Mouse (Mus musculus) intestine, postnatal 0 days (tissue): Measurements from ENCODE around the gene Pald1. TPM values are rescaled to one million over a fixed set of nuclear protein-coding genes. Genes with fewer than 3 reads are reported as not detected.

Experiments used
- ATAC-seq: fragments of 200-750 bp; cut with Nextera tagmentation; 2 replicates; pipeline ENCODE4 v1.8.0; 2017; ENCODE audit warnings: mild to moderate bottlenecking, moderate TSS enrichment, moderate library complexity
- H3K27ac ChIP-seq: fragments of 300-500 bp; sonication (generic); 2 replicates; pipeline ENCODE4 v1.5.1; 2014; ENCODE audit warnings: mild to moderate bottlenecking, low read depth, low read length, moderate library complexity
- H3K27me3 ChIP-seq: fragments of 300-500 bp; sonication (generic); replicated peaks from 2 replicates; pipeline ENCODE4 v1.6.1; 2014; ENCODE audit warnings: low read length, mixed read lengths; ENCODE audit not compliant: control insufficient read depth, insufficient read depth
- H3K36me3 ChIP-seq: fragments of 300-500 bp; sonication (generic); 2 replicates; pipeline ENCODE4 v1.6.1; 2014; ENCODE audit warnings: mild to moderate bottlenecking, moderate library complexity; ENCODE audit not compliant: control insufficient read depth, insufficient read depth
- H3K4me1 ChIP-seq: fragments of 300-500 bp; sonication (generic); replicated peaks from 2 replicates; pipeline ENCODE4 v1.6.1; 2014; ENCODE audit warnings: antibody characterized with exemption, low read length, mixed read lengths; ENCODE audit not compliant: control insufficient read depth, insufficient read depth
- H3K4me2 ChIP-seq: fragments of 300-500 bp; sonication (generic); replicated peaks from 2 replicates; pipeline ENCODE4 v1.6.1; 2014; ENCODE audit warnings: low read depth, mild to moderate bottlenecking, moderate library complexity
- H3K4me3 ChIP-seq: fragments of 300-500 bp; sonication (generic); 2 replicates; pipeline ENCODE4 v1.5.1; 2014; ENCODE audit warnings: low read depth, low read length
- H3K9ac ChIP-seq: fragments of 300-500 bp; sonication (generic); 2 replicates; pipeline ENCODE4 v1.6.1; 2014; ENCODE audit warnings: mild to moderate bottlenecking, low read depth, low read length
- H3K9me3 ChIP-seq: fragments of 300-500 bp; sonication (generic); 2 replicates; pipeline ENCODE4 v1.6.1; 2016; ENCODE audit warnings: mixed run types; ENCODE audit not compliant: control insufficient read depth
- CTCF ChIP-seq: sonication (generic); IDR thresholded peaks from 2 replicates; pipeline ENCODE4 v1.5.1; 2016; ENCODE audit warnings: low read depth, mild to moderate bottlenecking, control low read depth, antibody characterized with exemption, moderate library complexity
- WGBS: fragments of 180-500 bp; shearing (Covaris S2); extraction: QIAGEN DNeasy Blood & Tissue Kit; methylation state at CpG from one replicate; pipeline ENCODE4 v1.1.7; 2014; 5-methylcytosine and 5-hydroxymethylcytosine counted together
- polyA plus RNA-seq: library from polyadenylated mRNA; unstranded; fragments of >200 nt; fragmentation: Nextera tagmentation; extraction: Ambion mirVana; gene quantifications from 2 replicates; pipeline ENCODE4 v1.2.1, GENCODE M21; 2015

Pald1 gene
- polyA plus RNA-seq, 1 experiment from 2014 or later = 4.1 TPM

DNA sequence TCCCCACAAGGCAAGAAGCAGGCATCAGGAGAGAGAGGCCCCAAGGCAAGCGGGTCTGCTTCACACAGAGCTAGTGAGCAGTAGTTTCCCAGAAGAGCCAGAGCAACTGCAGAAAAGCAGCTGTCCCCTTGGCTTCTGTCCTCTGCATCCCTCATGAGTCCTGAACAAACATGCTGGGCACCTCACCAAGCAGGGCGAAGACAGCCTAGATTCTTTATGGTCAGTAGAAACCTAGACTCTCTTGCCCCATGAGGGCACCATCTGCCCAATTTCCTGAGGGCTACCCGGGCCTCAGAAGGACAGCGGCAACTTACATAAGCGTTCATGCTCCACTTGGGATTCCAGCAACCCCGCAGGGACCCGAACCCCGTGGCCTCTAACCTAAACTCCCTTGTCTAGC, 20.3 kb downstream of the Pald1 start:
- H3K27ac ChIP-seq = no peak overlapping the region
- 68% methylated on average over 8 of the region's 8 CpGs for WGBS
- H3K4me1 ChIP-seq = no peaks in the 10 kb centered on the region
- no peaks in the 10 kb centered on the region for H3K27me3 ChIP-seq
- no peak overlapping the region for H3K4me2 ChIP-seq
- H3K9me3 ChIP-seq = no peaks in the 10 kb centered on the region
- no peak for ATAC-seq
- H3K36me3 ChIP-seq = no peaks in the 10 kb centered on the region
- no peak overlapping the region for H3K4me3 ChIP-seq
- no peak for TF ChIP-seq CTCF
- no peak overlapping the region for H3K9ac ChIP-seq

DNA sequence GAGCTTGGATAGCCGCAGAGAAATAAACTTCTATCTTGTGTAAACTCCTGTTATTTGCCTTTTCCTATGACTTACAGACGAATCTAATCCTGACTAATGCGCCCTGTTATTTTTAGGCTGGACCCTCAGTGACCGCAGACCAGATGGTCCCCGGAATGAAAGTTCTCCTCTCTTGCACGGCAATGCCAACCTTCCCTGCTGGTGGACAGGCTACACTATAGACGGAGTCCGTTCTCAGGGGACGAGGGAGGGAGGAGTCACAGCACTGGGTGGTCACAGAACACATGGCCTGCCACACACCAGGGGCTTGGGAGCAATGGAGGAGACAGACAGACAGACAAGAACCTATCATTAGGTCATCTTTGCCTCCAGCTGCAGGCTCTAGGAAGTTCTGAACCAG, 20.8 kb downstream of the Pald1 start:
- no peaks in the 10 kb centered on the region for H3K36me3 ChIP-seq
- H3K27ac ChIP-seq = no peak overlapping the region; the same call in 1 of the 2 replicates
- no peak overlapping the region for H3K9ac ChIP-seq
- no peaks in the 10 kb centered on the region for H3K9me3 ChIP-seq
- WGBS = 51% methylated on average over 9 of the region's 9 CpGs
- H3K27me3 ChIP-seq = no peaks in the 10 kb centered on the region
- no peak overlapping the region for H3K4me3 ChIP-seq
- no peaks in the 10 kb centered on the region for H3K4me1 ChIP-seq
- no peak for ATAC-seq
- H3K4me2 ChIP-seq = no peak overlapping the region
- TF ChIP-seq CTCF = no peak

DNA sequence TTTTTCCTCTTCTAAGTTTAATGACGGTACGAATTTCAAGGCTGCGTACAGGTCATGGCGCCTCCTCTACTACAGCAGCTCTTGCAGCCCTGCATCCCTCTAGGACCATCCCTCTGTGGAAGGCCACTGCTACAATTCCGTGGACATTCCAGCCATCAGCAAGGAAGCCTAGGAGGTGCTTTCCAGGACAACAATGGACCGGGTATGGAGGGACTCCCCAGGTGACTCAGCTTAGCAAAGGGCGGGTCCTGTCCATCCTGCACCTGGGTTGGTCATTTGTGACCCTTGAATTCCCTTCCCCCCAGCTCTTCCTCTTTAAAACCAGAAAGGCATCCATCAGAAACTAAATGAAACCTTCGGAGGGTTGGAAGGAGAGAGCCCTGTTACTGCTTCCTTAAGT, 22.7 kb downstream of the Pald1 start:
- no peaks in the 10 kb centered on the region for H3K36me3 ChIP-seq
- no peak overlapping the region for H3K27ac ChIP-seq
- no peak for TF ChIP-seq CTCF
- no peaks in the 10 kb centered on the region for H3K27me3 ChIP-seq
- H3K9me3 ChIP-seq = no peaks in the 10 kb centered on the region
- no peak overlapping the region for H3K9ac ChIP-seq
- no peak overlapping the region for H3K4me2 ChIP-seq
- no peak for ATAC-seq
- H3K4me3 ChIP-seq = no peak overlapping the region
- H3K4me1 ChIP-seq = no peaks in the 10 kb centered on the region
- 93% methylated on average over 8 of the region's 8 CpGs for WGBS

DNA sequence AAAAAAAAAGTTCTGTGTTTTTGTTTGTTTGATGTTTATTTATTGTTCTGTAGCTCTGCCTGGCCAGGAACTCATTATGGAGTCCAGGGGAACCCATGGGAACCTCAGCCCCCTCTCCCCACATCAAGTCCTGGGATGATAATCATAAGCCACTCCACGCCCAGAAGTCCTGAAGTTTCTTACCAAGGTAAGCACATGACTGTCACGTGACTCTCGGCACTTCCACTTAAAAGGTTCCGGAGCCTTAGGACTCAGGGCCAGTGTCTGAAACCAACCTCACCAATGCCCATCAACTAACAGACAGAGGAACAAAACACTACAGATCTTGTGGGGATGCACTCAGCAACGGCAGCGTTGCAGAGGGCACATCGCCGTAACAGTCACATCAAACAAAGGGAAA, 23.9 kb downstream of the Pald1 start:
- H3K27me3 ChIP-seq = no peaks in the 10 kb centered on the region
- H3K4me2 ChIP-seq = no peak overlapping the region
- no peak overlapping the region for H3K4me3 ChIP-seq
- H3K27ac ChIP-seq = no peak overlapping the region
- H3K36me3 ChIP-seq = no peaks in the 10 kb centered on the region
- no peak overlapping the region for H3K9ac ChIP-seq
- H3K9me3 ChIP-seq = no peaks in the 10 kb centered on the region
- H3K4me1 ChIP-seq = no peaks in the 10 kb centered on the region
- no peak for TF ChIP-seq CTCF
- ATAC-seq = no peak
- 84% methylated on average over 8 of the region's 8 CpGs for WGBS

DNA sequence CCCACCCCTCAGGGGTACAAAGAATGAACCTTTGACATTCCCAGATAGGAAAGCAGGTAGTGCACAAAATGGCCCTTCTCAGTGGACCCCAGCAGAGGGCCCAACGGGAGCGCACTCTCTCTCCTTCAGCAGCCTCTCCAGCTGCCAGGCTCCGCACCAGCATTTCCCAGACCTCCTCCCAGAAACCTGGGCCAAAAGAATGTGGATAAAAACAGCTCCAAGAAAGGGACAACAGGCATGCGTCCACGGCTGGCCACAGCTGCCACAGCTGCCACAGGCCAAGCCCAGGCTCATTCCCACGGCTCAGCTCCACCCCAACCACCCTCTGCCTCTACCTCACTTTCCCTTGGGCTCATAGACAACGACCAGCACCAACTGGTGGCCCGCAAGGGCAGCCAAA, 25.7 kb downstream of the Pald1 start:
- H3K9ac ChIP-seq = no peak overlapping the region
- no peak overlapping the region for H3K27ac ChIP-seq
- no peaks in the 10 kb centered on the region for H3K27me3 ChIP-seq
- no peaks in the 10 kb centered on the region for H3K9me3 ChIP-seq
- H3K4me2 ChIP-seq = no peak overlapping the region
- no peak overlapping the region for H3K4me3 ChIP-seq
- 57% methylated on average over 8 of the region's 8 CpGs for WGBS
- no peak for ATAC-seq
- TF ChIP-seq CTCF = 0 out of 2 replicates have a peak, but pooled peaks have one; percentile 20
- H3K4me1 ChIP-seq = no peaks in the 10 kb centered on the region
- H3K36me3 ChIP-seq = no peaks in the 10 kb centered on the region

DNA sequence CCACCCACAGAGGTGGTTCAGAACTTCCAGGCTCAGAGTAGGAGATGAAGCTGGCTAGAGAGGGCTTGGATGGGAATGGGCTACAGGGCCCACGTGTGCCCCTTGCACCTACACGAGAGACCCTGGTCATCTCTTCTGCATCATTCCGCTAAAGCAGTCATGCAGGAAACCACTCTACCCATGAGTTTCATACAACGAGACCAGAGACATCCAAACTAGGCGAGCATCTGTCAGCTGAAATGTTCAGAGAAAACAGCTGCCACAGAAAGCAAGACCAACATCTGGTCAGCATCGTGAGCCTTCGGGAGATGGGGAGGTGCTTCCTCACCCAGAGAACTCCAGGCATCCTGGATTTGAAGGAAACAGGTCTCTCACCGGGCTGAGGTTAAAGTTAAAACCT, 26.8 kb downstream of the Pald1 start:
- no peak for ATAC-seq
- no peak overlapping the region for H3K4me3 ChIP-seq
- no peaks in the 10 kb centered on the region for H3K9me3 ChIP-seq
- H3K27me3 ChIP-seq = no peaks in the 10 kb centered on the region
- no peak overlapping the region for H3K9ac ChIP-seq
- H3K4me1 ChIP-seq = no peaks in the 10 kb centered on the region
- H3K36me3 ChIP-seq = no peaks in the 10 kb centered on the region
- 78% methylated on average over 8 of the region's 8 CpGs for WGBS
- H3K4me2 ChIP-seq = no peak overlapping the region
- no peak for TF ChIP-seq CTCF
- H3K27ac ChIP-seq = no peak overlapping the region

DNA sequence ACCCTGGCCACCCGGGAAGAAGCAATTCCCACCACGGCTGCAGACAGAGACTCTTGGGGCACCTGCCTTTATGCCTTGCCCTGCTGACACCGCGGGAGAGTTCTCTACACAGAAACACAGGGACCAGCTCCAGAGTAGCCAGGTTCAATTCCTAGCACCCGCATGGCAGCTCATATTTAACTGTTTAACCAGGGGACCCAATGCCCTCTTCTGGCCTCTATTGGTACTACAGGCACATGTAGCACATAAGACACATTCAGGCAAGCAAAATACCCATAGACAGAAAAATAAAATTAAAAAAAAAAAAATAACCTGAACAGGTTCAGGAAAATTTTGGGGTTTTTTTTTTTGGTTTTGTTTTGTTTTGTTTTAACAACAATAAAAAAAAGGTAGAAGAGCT, 27.2 kb downstream of the Pald1 start:
- Histone ChIP-seq H3K4me2 (no peak overlapping the region), H3K36me3 (no peaks in the 10 kb centered on the region), H3K27me3 (no peaks in the 10 kb centered on the region), H3K27ac (no peak overlapping the region), H3K4me3 (no peak overlapping the region), H3K9me3 (no peaks in the 10 kb centered on the region), H3K4me1 (no peaks in the 10 kb centered on the region), H3K9ac (no peak overlapping the region)
- ATAC-seq = no peak
- WGBS = 94% methylated on average over 5 of the region's 5 CpGs
- peak; percentile 52 for TF ChIP-seq CTCF
